Comparison of ENCODE assay signal across 10 mouse cellular contexts in the genomic region with DNA sequence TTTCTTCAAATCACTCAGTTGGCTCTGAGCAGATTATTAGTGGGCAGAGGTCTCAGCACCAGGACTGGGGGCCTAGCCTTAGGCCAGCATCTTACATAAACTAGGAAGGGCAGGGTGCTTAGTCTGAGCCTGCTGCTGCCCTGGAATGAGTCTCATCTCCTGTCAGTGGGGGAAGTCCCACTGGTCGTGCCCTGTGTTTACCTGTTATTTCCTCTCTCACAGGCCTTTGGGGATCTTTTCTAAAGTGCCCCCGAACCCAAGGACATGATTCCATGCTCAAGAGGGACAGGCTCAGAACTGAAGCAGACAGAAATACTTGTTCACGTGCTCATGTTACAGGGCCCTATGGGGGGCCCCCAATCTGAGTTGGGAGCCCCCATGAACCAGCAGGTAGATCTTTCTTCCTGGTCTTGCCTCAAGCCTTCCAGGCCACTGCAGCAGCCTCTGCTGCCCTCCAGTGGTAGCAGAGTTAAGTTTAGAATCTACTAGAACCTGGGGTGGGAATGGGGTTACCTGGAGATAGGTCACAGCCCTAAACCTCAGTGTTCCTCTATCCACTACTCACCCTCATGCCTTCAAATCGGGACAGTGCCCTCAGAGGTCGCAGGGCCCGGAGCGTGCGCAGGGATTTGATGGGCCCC. TPM values are rescaled to one million over a fixed set of nuclear protein-coding genes. Genes with fewer than 3 reads are reported as not detected.
DNase-seq lines count a peak whose midpoint lies in the region; ATAC-seq and TF ChIP-seq lines count a peak whose summit lies in the region.
"Had no signal": no experiment of that assay in that cellular context is flagged by ENCODE, and none has a peak within 500 bp of the region (broad histone marks: within the 10 kb centered on the region; RNA-seq: fewer than 3 reads in every experiment).

No protein-coding gene starts in this region.

- peak; percentile 78 for TF ChIP-seq CTCF in ES-Bruce4 (IDR thresholded peaks at IDR 0.05; ENCODE audit: low read depth, low read length)
- TF ChIP-seq CTCF in kidney, postnatal 0 days (IDR thresholded peaks at IDR 0.05; ENCODE audit: low read depth) = peak; percentile 85
- peak; percentile 76 for TF ChIP-seq CTCF in lung, embryonic 14.5 days (IDR thresholded peaks at IDR 0.05; ENCODE audit: low read depth)

- H3K9ac ChIP-seq in ES-Bruce4 (ENCODE audit: low read depth, poor library complexity, severe bottlenecking) = no peak overlapping the region
- H3K9ac ChIP-seq in kidney, postnatal 0 days (ENCODE audit: low read depth, low read length) = no peak overlapping the region; the same call in 1 of the 2 replicates
- no peak overlapping the region for H3K9ac ChIP-seq in lung, embryonic 14.5 days
- H3K9ac ChIP-seq: stomach, embryonic 15.5 days had no signal

- no peaks in the 10 kb centered on the region for H3K27me3 ChIP-seq in ES-Bruce4 (ENCODE audit: control insufficient read depth, insufficient read depth, low read length, poor library complexity, severe bottlenecking)
- no peaks in the 10 kb centered on the region for H3K27me3 ChIP-seq in kidney, postnatal 0 days (ENCODE audit: insufficient read depth, low read length)
- H3K27me3 ChIP-seq in lung, embryonic 14.5 days (ENCODE audit: insufficient read depth, low read length) = no peaks in the 10 kb centered on the region
- H3K27me3 ChIP-seq: stomach, embryonic 15.5 days had no signal

- 56% methylated on average over 8 of the region's 8 CpGs for whole genome bisulfite sequencing in kidney, postnatal 0 days
- WGBS in lung, embryonic 14.5 days = 59% methylated on average over 8 of the region's 8 CpGs

- no peaks in the 10 kb centered on the region for H3K36me3 ChIP-seq in ES-Bruce4 (ENCODE audit: control insufficient read depth, insufficient read depth, low read length, poor library complexity, severe bottlenecking)
- H3K36me3 ChIP-seq in kidney, postnatal 0 days (ENCODE audit: insufficient read depth, low read length) = no peaks in the 10 kb centered on the region
- H3K36me3 ChIP-seq in lung, embryonic 14.5 days (ENCODE audit: insufficient read depth) = no peaks in the 10 kb centered on the region
- H3K36me3 ChIP-seq: stomach, embryonic 15.5 days had no signal

- H3K9me3 ChIP-seq in ES-Bruce4 (replicated peaks; ENCODE audit: control insufficient read depth, insufficient read depth, low read length, poor library complexity, severe bottlenecking) = no peaks in the 10 kb centered on the region
- H3K9me3 ChIP-seq in kidney, postnatal 0 days (replicated peaks; ENCODE audit: low read length) = no peaks in the 10 kb centered on the region
- no peaks in the 10 kb centered on the region for H3K9me3 ChIP-seq in lung, embryonic 14.5 days (ENCODE audit: low read depth, low read length)
- H3K9me3 ChIP-seq: stomach, embryonic 15.5 days had no signal

- no peak overlapping the region for H3K4me2 ChIP-seq in kidney, postnatal 0 days (ENCODE audit: low read length)
- no peak overlapping the region for H3K4me2 ChIP-seq in lung, embryonic 14.5 days
- H3K4me2 ChIP-seq: stomach, embryonic 15.5 days had no signal

- no peak for TF ChIP-seq EP300 in ES-Bruce4 (IDR thresholded peaks at IDR 0.05; ENCODE audit: insufficient read depth, low read depth, low read length)

- no peak overlapping the region for H3K27ac ChIP-seq in ES-Bruce4 (ENCODE audit: insufficient read depth, low read length)
- peak overlapping the region; percentile 58 for H3K27ac ChIP-seq in kidney, postnatal 0 days
- no peak overlapping the region for H3K27ac ChIP-seq in lung, embryonic 14.5 days (ENCODE audit: low read depth)
- H3K27ac ChIP-seq: stomach, embryonic 15.5 days had no signal

- DNase-seq in B cell, adult 2 months = peak; percentile 89
- DNase-seq in gastrocnemius, postnatal 10 days = peak; percentile 66
- DNase-seq in kidney, postnatal 0 days (ENCODE audit: low spot score) = peak; percentile 72
- peak; percentile 83 for DNase-seq in lung, embryonic 14.5 days
- DNase-seq in right cerebral cortex, postnatal 4 days = peak; percentile 67

- peak; percentile 45; the same call in 1 of the 2 replicates for ATAC-seq in cerebellum, adult (ENCODE audit: insufficient number of reproducible peaks, low FRiP score, low TSS enrichment)
- ATAC-seq in kidney, postnatal 0 days (replicated peaks; ENCODE audit: low FRiP score, low read depth) = peak; percentile 3; the same call in 1 of the 2 replicates
- no peak for ATAC-seq in lung, embryonic 14.5 days (ENCODE audit: insufficient read depth)
- ATAC-seq in erythroid progenitor cell, adult 5-6 weeks (replicated peaks; ENCODE audit: low FRiP score, poor library complexity, severe bottlenecking) = no peak

- TF ChIP-seq POLR2A in ES-Bruce4 (IDR thresholded peaks at IDR 0.05; ENCODE audit: insufficient read depth, low read length) = no peak

- no peaks in the 10 kb centered on the region for H3K4me1 ChIP-seq in ES-Bruce4 (ENCODE audit: control insufficient read depth, insufficient read depth, low read length)
- peaks cover 16% of the 10 kb centered on the region for H3K4me1 ChIP-seq in kidney, postnatal 0 days (replicated peaks; ENCODE audit: insufficient read depth, low read length)
- H3K4me1 ChIP-seq in lung, embryonic 14.5 days (ENCODE audit: insufficient read depth) = no peaks in the 10 kb centered on the region

- H3K4me3 ChIP-seq in ES-Bruce4 (ENCODE audit: low read depth, low read length) = no peak overlapping the region
- no peak overlapping the region for H3K4me3 ChIP-seq in kidney, postnatal 0 days (replicated peaks; ENCODE audit: low read depth, low read length)
- H3K4me3 ChIP-seq in lung, embryonic 14.5 days (ENCODE audit: low read depth, low read length) = no peak overlapping the region
- H3K4me3 ChIP-seq: stomach, embryonic 15.5 days had no signal

RNA-seq across cellular contexts. Expression of gene Cd79b, which starts 11.1 kb away (rescaled TPM):
- polyA plus RNA-seq in ES-Bruce4 (2011; ENCODE audit: insufficient read depth, insufficient read length, low read depth, missing spikeins) = 0.75 and 1.5 TPM in 2 replicates
- total RNA-seq in gastrocnemius, postnatal 10 days (2021) = 1 to 10 TPM in 1 of 2 experiments, under 1 TPM in 1; 0.80 to 2.8 TPM
- 7.7 and 7.8 TPM in 2 replicates for polyA plus RNA-seq in kidney, postnatal 0 days (2015; fragmentation: Nextera tagmentation; extraction: Ambion mirVana)
- polyA plus RNA-seq in lung, embryonic 14.5 days (2014; fragmentation: Nextera tagmentation; extraction: Ambion mirVana) = 2.5 and 3.4 TPM in 2 replicates
- total RNA-seq in erythroid progenitor cell, adult 5-6 weeks (2015; ENCODE audit: low replicate concordance) = 110 and 129 TPM in 2 replicates
- total RNA-seq in erythroid progenitor cell, adult 5-6 weeks (2017; ENCODE audit: low replicate concordance) = 29.3 and 46.0 TPM in 2 replicates

RNA-seq across cellular contexts. Expression of gene Gh, which starts 24.0 kb away (rescaled TPM):
- polyA plus RNA-seq in ES-Bruce4 (2011; ENCODE audit: insufficient read depth, insufficient read length, low read depth, missing spikeins) = not detected in 2 replicates
- not detected for total RNA-seq in gastrocnemius, postnatal 10 days (2021)
- polyA plus RNA-seq in kidney, postnatal 0 days (2015; fragmentation: Nextera tagmentation; extraction: Ambion mirVana) = not detected in 2 replicates
- not detected in 2 replicates for polyA plus RNA-seq in lung, embryonic 14.5 days (2014; fragmentation: Nextera tagmentation; extraction: Ambion mirVana)
- total RNA-seq in erythroid progenitor cell, adult 5-6 weeks (2015; ENCODE audit: low replicate concordance) = not detected in 2 replicates
- total RNA-seq in erythroid progenitor cell, adult 5-6 weeks (2017; ENCODE audit: low replicate concordance) = 2.7 TPM in 1 of 2 replicates, not detected in the other
- polyA plus RNA-seq: heart, embryonic 14.5 days; stomach, embryonic 15.5 days had no signal

RNA-seq across cellular contexts. Expression of gene Scn4a, which starts 27.4 kb away (rescaled TPM):
- polyA plus RNA-seq in ES-Bruce4 (2011; ENCODE audit: insufficient read depth, insufficient read length, low read depth, missing spikeins) = not detected in 2 replicates
- 100 to 1,000 TPM; 137 to 145 TPM for total RNA-seq in gastrocnemius, postnatal 10 days (2021)
- 0.22 and 0.37 TPM in 2 replicates for polyA plus RNA-seq in kidney, postnatal 0 days (2015; fragmentation: Nextera tagmentation; extraction: Ambion mirVana)
- polyA plus RNA-seq in lung, embryonic 14.5 days (2014; fragmentation: Nextera tagmentation; extraction: Ambion mirVana) = 0.05 and 0.24 TPM in 2 replicates
- 0.84 TPM in 1 of 2 replicates, not detected in the other for total RNA-seq in erythroid progenitor cell, adult 5-6 weeks (2015; ENCODE audit: low replicate concordance)
- 0.39 TPM in 1 of 2 replicates, not detected in the other for total RNA-seq in erythroid progenitor cell, adult 5-6 weeks (2017; ENCODE audit: low replicate concordance)

RNA-seq across cellular contexts. Expression of gene Prr29, which starts 39.6 kb away (rescaled TPM):
- polyA plus RNA-seq in ES-Bruce4 (2011; ENCODE audit: insufficient read depth, insufficient read length, low read depth, missing spikeins) = not detected in 2 replicates
- total RNA-seq in gastrocnemius, postnatal 10 days (2021) = 10 to 100 TPM; 11.4 to 11.5 TPM
- 0.15 and 0.24 TPM in 2 replicates for polyA plus RNA-seq in kidney, postnatal 0 days (2015; fragmentation: Nextera tagmentation; extraction: Ambion mirVana)
- polyA plus RNA-seq in lung, embryonic 14.5 days (2014; fragmentation: Nextera tagmentation; extraction: Ambion mirVana) = 0.16 and 0.39 TPM in 2 replicates
- not detected in 2 replicates for total RNA-seq in erythroid progenitor cell, adult 5-6 weeks (2015; ENCODE audit: low replicate concordance)
- not detected in 2 replicates for total RNA-seq in erythroid progenitor cell, adult 5-6 weeks (2017; ENCODE audit: low replicate concordance)

RNA-seq across cellular contexts. Expression of gene Tcam1, which starts 49.2 kb away (rescaled TPM):
- 0.44 and 0.45 TPM in 2 replicates for polyA plus RNA-seq in ES-Bruce4 (2011; ENCODE audit: insufficient read depth, insufficient read length, low read depth, missing spikeins)
- under 1 TPM; 0.09 to 0.21 TPM for total RNA-seq in gastrocnemius, postnatal 10 days (2021)
- 0.49 and 0.59 TPM in 2 replicates for polyA plus RNA-seq in kidney, postnatal 0 days (2015; fragmentation: Nextera tagmentation; extraction: Ambion mirVana)
- polyA plus RNA-seq in lung, embryonic 14.5 days (2014; fragmentation: Nextera tagmentation; extraction: Ambion mirVana) = 0.18 and 0.39 TPM in 2 replicates
- total RNA-seq in erythroid progenitor cell, adult 5-6 weeks (2015; ENCODE audit: low replicate concordance) = not detected in 2 replicates
- not detected in 2 replicates for total RNA-seq in erythroid progenitor cell, adult 5-6 weeks (2017; ENCODE audit: low replicate concordance)

Comparison
In these comparisons a context has a peak if more than half of its experiments do, and no peak if none do; other contexts are left out.
1. ATAC-seq: peak in cerebellum, adult (single experiment) and kidney, postnatal 0 days (single experiment); none in lung, embryonic 14.5 days (single experiment) and erythroid progenitor cell, adult 5-6 weeks (single experiment).
2. Peak in every context shown above with its lines, with median percentiles within 50 percentile points of each other: DNase-seq and CTCF ChIP-seq.